Mouse (Mus musculus) CD4-positive, CD25-positive, alpha-beta regulatory T cell, adult 4 months (primary cell): ENCODE data around the gene Cox18. TPM values are rescaled to one million over a fixed set of nuclear protein-coding genes. Genes with fewer than 3 reads are reported as not detected.

ENCODE experiments used
- polyA plus RNA-seq, 2 experiments: library from polyadenylated mRNA; unstranded; fragments of 100-300 nt; shearing (Covaris generic); gene quantifications; one replicate each; pipeline ENCODE4 v1.2.1; 2017

Cox18 gene
- polyA plus RNA-seq, 2 experiments from 2014 or later: 13.9 to 18.3 TPM

Other genes starting within 250 kb of the Cox18 start
- gene Ankrd17, start 142.6 kb upstream of the Cox18 start, polyA plus RNA-seq: 10 to 100 TPM; 44.6 to 53.6 TPM
- 1 to 10 TPM; 2.2 to 2.5 TPM for gene Gm9958, start 143.2 kb upstream of the Cox18 start, polyA plus RNA-seq
- gene Alb, start 236.9 kb upstream of the Cox18 start, polyA plus RNA-seq: not detected